Mouse (Mus musculus) gastrocnemius, postnatal 4 days (tissue): ENCODE measurements around the gene Igsf11. TPM values are rescaled to one million over a fixed set of nuclear protein-coding genes. Genes with fewer than 3 reads are reported as not detected.

ENCODE experiments used
- DNase-seq, 2 experiments: peaks; one replicate each; pipeline ENCODE4 v3.0.0; 2021 to 2022; ENCODE audit warnings: low spot score in 2 of 2, mixed read lengths in 2 of 2
- long read RNA-seq, 2 experiments: library from polyadenylated mRNA; stranded (forward); transcript quantifications; one replicate each; pipeline ENCODE4 v2.0.0; 2021
- total RNA-seq, 2 experiments: library from RNA; stranded (reverse); gene quantifications; 2 replicates each; pipeline ENCODE4 v1.2.3; 2021

Igsf11 gene
- 1 to 10 TPM; 2.3 to 2.4 TPM for total RNA-seq
- long read RNA-seq, experiment 1, transcript Igsf11-201 (7 exons, 3,443 nt): major isoform, 5 of 6 reads
- long read RNA-seq, experiment 1, partial matches to known transcripts: 0 of 6 reads
- long read RNA-seq, experiment 1, other reads (novel, unspliced or antisense): 1 of 6 reads
- long read RNA-seq, experiment 2: 0 reads

- no peak for DNase-seq
Measured at GRCm38 (mm10) chr16:38892371-38892770, at the start of gene Igsf11. Gene Igsf11 (plus strand): TSS chr16:38892671.

- no peak for DNase-seq
Measured at GRCm38 (mm10) chr16:38858120-38858749, 34.2 kb upstream of the Igsf11 start.

GRCm38 (mm10) chr16:38860548-38860947 lies 31.9 kb upstream of the Igsf11 start:
- DNase-seq: no peak

- DNase-seq: no peak
Measured at GRCm38 (mm10) chr16:38864358-38864757, 28.1 kb upstream of the Igsf11 start.

GRCm38 (mm10) chr16:38873231-38873630 lies 19.2 kb upstream of the Igsf11 start:
- DNase-seq: no peak

GRCm38 (mm10) chr16:38874481-38874880 lies 18.0 kb upstream of the Igsf11 start:
- no peak for DNase-seq

- DNase-seq: no peak
Measured at GRCm38 (mm10) chr16:38898816-38899425, 6.5 kb downstream of the Igsf11 start.

GRCm38 (mm10) chr16:38900024-38900423 lies 7.6 kb downstream of the Igsf11 start:
- DNase-seq: no peak

GRCm38 (mm10) chr16:38902111-38902778 lies 9.8 kb downstream of the Igsf11 start:
- peak; percentile 89 to 90 for DNase-seq

GRCm38 (mm10) chr16:38903020-38903419 lies 10.5 kb downstream of the Igsf11 start:
- no peak for DNase-seq

GRCm38 (mm10) chr16:38904202-38904601 lies 11.7 kb downstream of the Igsf11 start:
- DNase-seq: no peak

- no peak for DNase-seq
Measured at GRCm38 (mm10) chr16:38905911-38906310, 13.4 kb downstream of the Igsf11 start.

GRCm38 (mm10) chr16:38908304-38908703 lies 15.8 kb downstream of the Igsf11 start:
- DNase-seq: no peak

GRCm38 (mm10) chr16:38909506-38909905 lies 17.0 kb downstream of the Igsf11 start:
- no peak for DNase-seq

GRCm38 (mm10) chr16:38910088-38910487 lies 17.6 kb downstream of the Igsf11 start:
- DNase-seq: no peak

- DNase-seq: no peak
Measured at GRCm38 (mm10) chr16:38915451-38915850, 23.0 kb downstream of the Igsf11 start.

GRCm38 (mm10) chr16:38916053-38916786 lies 23.7 kb downstream of the Igsf11 start:
- DNase-seq: no peak

- no peak for DNase-seq
Measured at GRCm38 (mm10) chr16:38916885-38917284, 24.4 kb downstream of the Igsf11 start.

GRCm38 (mm10) chr16:38918121-38918520 lies 25.6 kb downstream of the Igsf11 start:
- no peak for DNase-seq

- DNase-seq: no peak
Measured at GRCm38 (mm10) chr16:38920488-38920887, 28.0 kb downstream of the Igsf11 start.

GRCm38 (mm10) chr16:38924940-38925339 lies 32.5 kb downstream of the Igsf11 start:
- DNase-seq: no peak
